Mouse (Mus musculus) lung, embryonic 14.5 days (tissue): ENCODE results near the gene Rps19bp1. TPM values are rescaled to one million over a fixed set of nuclear protein-coding genes. Genes with fewer than 3 reads are reported as not detected.

ENCODE experiments used
- ATAC-seq: fragments of 200-750 bp; cut with Nextera tagmentation; 2 replicates; pipeline ENCODE4 v1.8.0; 2017; ENCODE audit warnings: mild to moderate bottlenecking, moderate TSS enrichment, moderate library complexity; ENCODE audit not compliant: insufficient read depth
- DNase-seq: peaks from one replicate; pipeline ENCODE4 v3.0.0-alpha.2; 2015
- H3K27ac ChIP-seq: fragments of 300-500 bp; sonication (generic); 2 replicates; pipeline ENCODE4 v1.5.1; 2014; ENCODE audit warnings: low read depth, mild to moderate bottlenecking, moderate library complexity
- H3K27me3 ChIP-seq: fragments of 300-500 bp; sonication (generic); 2 replicates; pipeline ENCODE4 v1.6.1; 2014; ENCODE audit warnings: low read length, control low read depth; ENCODE audit not compliant: insufficient read depth
- H3K36me3 ChIP-seq: fragments of 300-500 bp; sonication (generic); 2 replicates; pipeline ENCODE4 v1.6.1; 2014; ENCODE audit warnings: control low read depth; ENCODE audit not compliant: insufficient read depth
- H3K4me1 ChIP-seq: fragments of 300-500 bp; sonication (generic); 2 replicates; pipeline ENCODE4 v1.6.1; 2014; ENCODE audit warnings: antibody characterized with exemption, control low read depth; ENCODE audit not compliant: insufficient read depth
- H3K4me2 ChIP-seq: fragments of 300-500 bp; sonication (generic); 2 replicates; pipeline ENCODE4 v1.6.1; 2014; ENCODE audit warnings: mild to moderate bottlenecking
- H3K4me3 ChIP-seq: fragments of 300-500 bp; sonication (generic); 2 replicates; pipeline ENCODE4 v1.5.1; 2014; ENCODE audit warnings: low read depth, low read length
- H3K9ac ChIP-seq: fragments of 300-500 bp; sonication (generic); 2 replicates; pipeline ENCODE4 v1.6.1; 2014
- H3K9me3 ChIP-seq: fragments of 300-500 bp; sonication (generic); 2 replicates; pipeline ENCODE4 v1.6.1; 2016; ENCODE audit warnings: low read depth, low read length, control low read depth
- CTCF ChIP-seq: IDR thresholded peaks from 2 replicates; pipeline ENCODE4 v1.5.1; 2016; ENCODE audit warnings: antibody characterized with exemption, low read depth
- WGBS: fragments of 180-500 bp; shearing (Covaris S2); extraction: QIAGEN DNeasy Blood & Tissue Kit; methylation state at CpG from one replicate; pipeline ENCODE4 v1.1.7; 2014; 5-methylcytosine and 5-hydroxymethylcytosine counted together
- polyA plus RNA-seq: library from polyadenylated mRNA; unstranded; fragments of >200 nt; fragmentation: Nextera tagmentation; extraction: Ambion mirVana; gene quantifications from 2 replicates; pipeline ENCODE4 v1.2.1, GENCODE M21; 2014

Rps19bp1 gene
- polyA plus RNA-seq, 1 experiment from 2014 or later, result 61.0 TPM

DNA sequence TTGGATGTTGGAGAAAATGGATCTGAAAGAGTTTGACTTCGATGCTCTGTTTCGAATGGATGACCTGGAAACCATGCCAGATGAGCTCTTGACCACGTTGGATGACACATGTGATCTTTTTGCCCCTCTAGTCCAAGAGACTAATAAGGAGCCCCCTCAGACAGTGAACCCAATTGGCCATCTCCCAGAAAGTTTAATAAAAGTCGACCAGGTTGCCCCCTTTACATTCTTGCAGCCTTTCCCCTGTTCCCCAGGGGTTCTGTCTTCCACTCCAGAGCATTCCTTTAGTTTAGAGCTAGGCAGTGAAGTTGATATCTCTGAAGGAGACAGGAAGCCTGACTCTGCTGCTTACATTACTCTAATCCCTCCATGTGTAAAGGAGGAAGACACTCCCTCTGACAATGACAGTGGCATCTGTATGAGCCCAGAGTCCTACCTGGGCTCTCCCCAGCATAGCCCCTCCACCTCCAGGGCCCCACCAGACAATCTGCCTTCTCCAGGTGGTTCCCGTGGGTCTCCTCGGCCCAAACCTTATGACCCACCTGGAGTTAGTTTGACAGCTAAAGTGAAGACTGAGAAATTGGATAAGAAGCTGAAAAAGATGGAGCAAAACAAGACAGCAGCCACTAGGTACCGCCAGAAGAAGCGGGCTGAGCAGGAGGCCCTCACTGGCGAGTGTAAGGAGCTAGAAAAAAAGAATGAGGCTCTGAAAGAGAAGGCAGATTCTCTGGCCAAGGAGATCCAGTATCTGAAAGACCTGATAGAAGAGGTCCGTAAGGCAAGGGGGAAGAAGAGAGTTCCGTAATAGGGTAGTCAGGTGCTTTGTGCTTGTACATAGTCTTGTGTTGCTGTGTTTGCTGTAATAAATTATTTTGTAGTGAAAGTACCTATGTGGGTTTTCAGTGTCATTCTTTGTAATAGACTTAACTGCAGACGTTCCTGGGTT, 7.2 kb downstream of the Rps19bp1 start:
- peak overlapping the region; percentile 97 for H3K9ac ChIP-seq
- ATAC-seq, result no peak
- no peak for TF ChIP-seq CTCF
- peak overlapping the region; percentile 91 for H3K4me3 ChIP-seq
- no peaks in the 10 kb centered on the region for H3K9me3 ChIP-seq
- peaks cover 8% of the 10 kb centered on the region for H3K4me1 ChIP-seq
- H3K36me3 ChIP-seq, result peaks cover 50% of the 10 kb centered on the region
- WGBS, result 55% methylated on average over 12 of the region's 12 CpGs
- H3K27me3 ChIP-seq, result no peaks in the 10 kb centered on the region
- H3K27ac ChIP-seq, result peak overlapping the region; percentile 98
- DNase-seq, result no peak
- peak overlapping the region; percentile 94 for H3K4me2 ChIP-seq

DNA sequence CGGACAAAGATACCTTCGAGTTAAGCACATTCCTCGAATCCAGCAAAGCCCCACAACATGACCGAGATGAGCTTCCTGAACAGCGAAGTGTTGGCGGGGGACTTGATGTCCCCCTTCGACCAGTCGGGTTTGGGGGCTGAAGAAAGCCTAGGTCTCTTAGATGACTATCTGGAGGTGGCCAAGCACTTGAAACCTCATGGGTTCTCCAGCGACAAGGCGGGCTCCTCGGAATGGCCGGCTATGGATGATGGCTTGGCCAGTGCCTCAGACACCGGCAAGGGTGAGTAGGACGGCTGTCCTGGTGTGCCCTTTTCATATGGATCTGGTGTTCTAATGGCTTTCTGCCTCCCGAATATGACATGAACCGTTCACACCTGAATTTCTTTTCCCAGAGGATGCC, 7.9 kb downstream of the Rps19bp1 start:
- Histone ChIP-seq H3K4me1 (peaks cover 8% of the 10 kb centered on the region), H3K9ac (peak overlapping the region; percentile 97), H3K36me3 (peaks cover 57% of the 10 kb centered on the region), H3K4me3 (peak overlapping the region; percentile 91), H3K4me2 (peak overlapping the region; percentile 94), H3K27ac (peak overlapping the region; percentile 98), H3K9me3 (no peaks in the 10 kb centered on the region), H3K27me3 (no peaks in the 10 kb centered on the region)
- DNase-seq, result no peak
- no peak for ATAC-seq
- 6% methylated on average over 16 of the region's 16 CpGs for WGBS
- TF ChIP-seq CTCF, result no peak

DNA sequence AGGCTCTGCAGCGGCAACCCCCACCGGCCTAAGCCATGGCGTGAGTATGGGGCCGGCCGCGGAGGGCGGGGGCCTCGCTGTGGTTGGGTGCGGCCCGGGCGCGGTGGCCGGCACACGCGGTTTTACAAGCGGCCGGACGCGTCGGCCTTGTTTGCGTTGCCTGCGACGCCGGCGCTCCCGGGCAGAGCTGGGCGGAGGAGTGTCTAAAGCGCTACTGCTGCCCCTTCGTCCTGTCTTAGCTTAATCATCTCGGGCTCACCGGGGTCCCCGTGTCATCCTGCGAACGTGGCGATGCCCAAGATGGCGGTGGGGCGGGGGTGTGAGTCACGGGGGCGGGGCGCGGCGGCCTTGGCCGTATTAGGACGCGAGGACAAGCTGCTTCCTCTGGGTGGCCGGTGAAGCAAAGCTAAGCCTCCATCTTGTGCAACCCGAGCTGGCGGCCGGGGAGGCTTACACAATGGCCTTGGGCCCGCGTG, 8.4 kb downstream of the Rps19bp1 start:
- Histone ChIP-seq H3K36me3 (peaks cover 61% of the 10 kb centered on the region), H3K27me3 (no peaks in the 10 kb centered on the region), H3K9me3 (no peaks in the 10 kb centered on the region), H3K4me3 (peak overlapping the region; percentile 91), H3K4me2 (peak overlapping the region; percentile 94), H3K9ac (peak overlapping the region; percentile 97), H3K4me1 (peaks cover 8% of the 10 kb centered on the region), H3K27ac (peak overlapping the region; percentile 98)
- TF ChIP-seq CTCF, result no peak
- WGBS, result under 1% methylated on average over 49 of the region's 51 CpGs
- ATAC-seq, result peak; percentile 52
- peak; percentile 88 for DNase-seq

- peaks cover 8% of the 10 kb centered on the region for H3K4me1 ChIP-seq
- TF ChIP-seq CTCF, result no peak
- no peaks in the 10 kb centered on the region for H3K27me3 ChIP-seq
- peaks cover 62% of the 10 kb centered on the region for H3K36me3 ChIP-seq
- peak within 1 kb of the TSS; percentile 98 for H3K27ac ChIP-seq
- H3K4me2 ChIP-seq, result peak within 1 kb of the TSS; percentile 94
- ATAC-seq, result peak; percentile 93
- no peaks in the 10 kb centered on the region for H3K9me3 ChIP-seq
- peak within 1 kb of the TSS; percentile 97 for H3K9ac ChIP-seq
- DNase-seq, result peak; percentile 100
- H3K4me3 ChIP-seq, result peak within 1 kb of the TSS; percentile 91
- WGBS, result under 1% methylated on average over 62 of the region's 62 CpGs
Measured at GRCm38 (mm10) chr15:80254847-80255645, 9.1 kb downstream of the Rps19bp1 start, which contains the start of gene Atf4. Atf4 (plus strand) TSS chr15:80255184.

- DNase-seq, result peak; percentile 55
Measured at GRCm38 (mm10) chr15:80254207-80254606, 9.9 kb downstream of the Rps19bp1 start.

GRCm38 (mm10) chr15:80253530-80253929, 10.6 kb downstream of the Rps19bp1 start:
- peaks cover 8% of the 10 kb centered on the region for H3K4me1 ChIP-seq
- peak; percentile 66 for DNase-seq
- H3K9ac ChIP-seq, result peak overlapping the region; percentile 23; the same call in 1 of the 2 replicates
- ATAC-seq, result no peak
- H3K27ac ChIP-seq, result peak overlapping the region; percentile 98; the same call in 1 of the 2 replicates
- TF ChIP-seq CTCF, result no peak
- no peaks in the 10 kb centered on the region for H3K27me3 ChIP-seq
- no peak overlapping the region for H3K4me3 ChIP-seq
- H3K9me3 ChIP-seq, result no peaks in the 10 kb centered on the region
- WGBS, result 20% methylated on average over 2 of the region's 2 CpGs
- no peak overlapping the region for H3K4me2 ChIP-seq
- peaks cover 66% of the 10 kb centered on the region for H3K36me3 ChIP-seq

More at GRCm38 (mm10) chr15:80254207-80254606, 9.9 kb downstream of the Rps19bp1 start:
- no peaks in the 10 kb centered on the region for H3K27me3 ChIP-seq
- no peaks in the 10 kb centered on the region for H3K9me3 ChIP-seq
- H3K4me1 ChIP-seq, result peaks cover 8% of the 10 kb centered on the region
- peak overlapping the region; percentile 73 for H3K9ac ChIP-seq
- no peak for ATAC-seq
- WGBS, result 38% methylated on average over 6 of the region's 6 CpGs
- H3K27ac ChIP-seq, result peak overlapping the region; percentile 98
- no peak for TF ChIP-seq CTCF
- H3K4me2 ChIP-seq, result peak overlapping the region; percentile 94
- H3K4me3 ChIP-seq, result peak overlapping the region; percentile 91
- H3K36me3 ChIP-seq, result peaks cover 63% of the 10 kb centered on the region
